Mouse (Mus musculus) intestine, embryonic 14.5 days (tissue): ENCODE results near the gene Gm4070. TPM values are rescaled to one million over a fixed set of nuclear protein-coding genes. Genes with fewer than 3 reads are reported as not detected.
"Not testable (repeated sequence)": the region's sequence is repeated elsewhere in the genome, so short reads cannot be mapped to it uniquely, and the experiment has no call there.

Experiments
- ATAC-seq: fragments of 200-750 bp; cut with Nextera tagmentation; replicated peaks from 2 replicates; pipeline ENCODE4 v1.8.0; 2017; ENCODE audit warnings: low read depth, moderate number of reproducible peaks, moderate TSS enrichment, moderate library complexity; ENCODE audit not compliant: low FRiP score, low TSS enrichment
- DNase-seq: peaks from one replicate; pipeline ENCODE4 v3.0.0-alpha.2; 2018; ENCODE audit warnings: low spot score
- H3K27ac ChIP-seq: fragments of 300-500 bp; sonication (generic); 2 replicates; pipeline ENCODE4 v1.5.1; 2014; ENCODE audit warnings: low read depth, mild to moderate bottlenecking, control low read depth
- H3K27me3 ChIP-seq: fragments of 300-500 bp; sonication (generic); replicated peaks from 2 replicates; pipeline ENCODE4 v1.6.1; 2014; ENCODE audit warnings: low read length, control low read depth; ENCODE audit not compliant: control insufficient read depth, insufficient read depth
- H3K36me3 ChIP-seq: fragments of 300-500 bp; sonication (generic); 2 replicates; pipeline ENCODE4 v1.6.1; 2014; ENCODE audit warnings: low read length, control low read depth; ENCODE audit not compliant: control insufficient read depth, insufficient read depth
- H3K4me1 ChIP-seq: fragments of 300-500 bp; sonication (generic); replicated peaks from 2 replicates; pipeline ENCODE4 v1.6.1; 2014; ENCODE audit warnings: low read length, control low read depth, mixed read lengths; ENCODE audit not compliant: control insufficient read depth, insufficient read depth
- H3K4me2 ChIP-seq: fragments of 300-500 bp; sonication (generic); 2 replicates; pipeline ENCODE4 v1.6.1; 2014; ENCODE audit warnings: low read length
- H3K4me3 ChIP-seq: fragments of 300-500 bp; sonication (generic); 2 replicates; pipeline ENCODE4 v1.5.1; 2014; ENCODE audit warnings: low read depth, low read length, control low read depth, mixed read lengths
- H3K9ac ChIP-seq: fragments of 300-500 bp; sonication (generic); 2 replicates; pipeline ENCODE4 v1.6.1; 2014; ENCODE audit warnings: mild to moderate bottlenecking, low read length
- H3K9me3 ChIP-seq: fragments of 300-500 bp; sonication (generic); 2 replicates; pipeline ENCODE4 v1.6.1; 2016; ENCODE audit warnings: low read length, control low read depth; ENCODE audit not compliant: control insufficient read depth
- WGBS: fragments of 180-500 bp; shearing (Covaris S2); extraction: QIAGEN DNeasy Blood & Tissue Kit; methylation state at CpG from one replicate; pipeline ENCODE4 v1.1.7; 2014; 5-methylcytosine and 5-hydroxymethylcytosine counted together
- polyA plus RNA-seq: library from polyadenylated mRNA; unstranded; fragments of >200 nt; fragmentation: Nextera tagmentation; extraction: Ambion mirVana; gene quantifications from 2 replicates; pipeline ENCODE4 v1.2.1, GENCODE M21; 2014

The Gm4070 gene
- polyA plus RNA-seq: 0.73 and 0.96 TPM in 2 replicates

DNA sequence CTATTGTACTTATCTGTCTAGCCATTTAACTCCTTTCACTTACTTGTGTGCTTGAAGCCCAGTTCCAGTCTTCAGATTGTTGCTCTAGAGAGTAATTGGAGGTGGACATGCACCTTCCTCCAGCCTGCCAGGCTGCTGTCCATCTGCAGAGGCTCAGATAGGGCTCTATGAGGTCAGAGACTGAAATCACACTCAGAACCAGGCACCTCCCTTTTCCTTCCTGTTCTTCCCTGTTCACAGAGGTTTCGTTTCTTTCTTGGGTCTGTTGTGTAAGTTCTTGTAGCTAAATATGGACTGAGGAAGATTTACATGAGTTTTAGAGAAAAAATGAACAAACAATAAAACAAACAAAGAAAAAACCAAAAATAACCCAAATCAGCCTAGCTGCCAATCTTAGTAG, at the start of gene Gm4070:
TSS of gene Gm4070 (minus strand) at position 156 of the 400 bp plus-strand sequence.
- not testable (repeated sequence) for H3K27me3 ChIP-seq, ATAC-seq, H3K4me1 ChIP-seq, H3K36me3 ChIP-seq, H3K9me3 ChIP-seq, DNase-seq, H3K4me3 ChIP-seq, H3K9ac ChIP-seq, H3K27ac ChIP-seq, H3K4me2 ChIP-seq
- WGBS: 78% methylated on average over 1 of the region's 1 CpGs

DNA sequence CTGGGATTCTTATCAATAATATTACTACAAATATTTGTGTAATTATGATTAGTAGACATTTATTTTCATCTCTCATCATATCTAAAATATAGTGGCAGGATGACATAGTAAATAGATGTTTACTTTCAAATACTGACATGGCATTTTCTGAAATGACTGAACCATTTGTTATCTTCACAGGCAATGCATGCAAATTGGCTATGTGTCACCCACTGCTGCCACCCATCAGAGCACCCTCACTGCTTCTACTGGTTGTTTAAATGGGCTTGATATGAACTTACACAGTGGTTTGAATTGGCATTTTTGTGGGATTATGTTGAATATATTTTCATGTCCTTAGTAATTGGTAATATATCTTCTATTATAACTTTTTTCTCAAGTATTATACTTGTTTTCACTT, 773 bp upstream of the Gm4070 start:
- not testable (repeated sequence) for H3K4me3 ChIP-seq, H3K4me2 ChIP-seq, H3K36me3 ChIP-seq, H3K9ac ChIP-seq, H3K9me3 ChIP-seq, H3K27me3 ChIP-seq, DNase-seq, ATAC-seq, H3K4me1 ChIP-seq, H3K27ac ChIP-seq

DNA sequence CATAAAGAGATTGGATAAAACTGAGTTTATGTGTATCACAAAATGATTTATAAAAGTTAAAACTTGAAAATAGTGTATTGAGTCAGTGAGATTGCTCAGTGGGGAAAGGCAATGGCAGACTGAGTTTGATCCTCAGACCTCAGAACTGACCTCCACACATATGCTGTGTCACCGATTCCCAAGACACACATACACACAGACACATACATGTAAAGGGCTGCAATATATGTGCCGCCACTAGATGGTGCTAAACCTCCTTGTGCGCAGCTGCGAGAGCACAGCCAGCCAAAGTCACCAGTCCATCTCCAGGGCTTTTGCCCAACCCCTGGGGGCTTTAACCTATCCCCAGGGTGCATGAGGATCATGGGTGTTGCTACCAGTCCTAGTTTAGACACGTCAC, 1.4 kb downstream of the Gm4070 start:
- H3K4me3 ChIP-seq, H3K27ac ChIP-seq, DNase-seq, H3K9me3 ChIP-seq, H3K9ac ChIP-seq, H3K36me3 ChIP-seq, H3K4me1 ChIP-seq, H3K4me2 ChIP-seq, H3K27me3 ChIP-seq: not testable (repeated sequence)
- WGBS: no CpG with 5 or more reads among the region's 5 CpGs
- 0 out of 2 replicates have a peak, but pooled peaks have one; percentile 40 for ATAC-seq

DNA sequence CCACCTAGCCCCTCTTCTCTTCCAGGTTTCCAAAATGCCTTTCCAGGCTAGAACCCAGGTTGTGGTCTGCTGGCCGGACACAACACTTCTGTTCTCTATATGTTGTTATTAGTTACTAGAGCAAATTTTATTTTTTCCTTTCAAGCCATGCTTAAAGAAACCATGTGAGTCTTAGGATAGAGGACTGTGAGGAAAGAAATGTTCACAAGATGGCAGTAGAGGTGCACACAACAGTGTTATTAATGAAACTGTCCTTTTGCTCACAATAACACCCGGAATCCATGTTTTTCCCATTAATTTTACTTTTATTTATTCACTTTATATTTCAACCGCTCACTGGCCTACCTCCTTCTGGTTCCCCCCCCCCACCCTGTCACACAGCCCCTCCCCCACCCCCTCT, 8.5 kb downstream of the Gm4070 start:
- DNase-seq: not testable (repeated sequence)

GRCm38 (mm10) chr7:105932132-105932531, 21.6 kb downstream of the Gm4070 start:
- H3K27ac ChIP-seq, DNase-seq, H3K9ac ChIP-seq, ATAC-seq, H3K4me3 ChIP-seq, H3K27me3 ChIP-seq, H3K4me2 ChIP-seq, H3K4me1 ChIP-seq, H3K9me3 ChIP-seq, H3K36me3 ChIP-seq: not testable (repeated sequence)
- no CpG with 5 or more reads among the region's 1 CpGs for WGBS

More for the DNA sequence above, 8.5 kb downstream of the Gm4070 start:
- not testable (repeated sequence) for H3K9me3 ChIP-seq, H3K4me1 ChIP-seq, H3K9ac ChIP-seq, ATAC-seq, H3K36me3 ChIP-seq, H3K27me3 ChIP-seq, H3K4me3 ChIP-seq, H3K27ac ChIP-seq, H3K4me2 ChIP-seq
- 100% methylated on average over 1 of the region's 3 CpGs for WGBS

DNA sequence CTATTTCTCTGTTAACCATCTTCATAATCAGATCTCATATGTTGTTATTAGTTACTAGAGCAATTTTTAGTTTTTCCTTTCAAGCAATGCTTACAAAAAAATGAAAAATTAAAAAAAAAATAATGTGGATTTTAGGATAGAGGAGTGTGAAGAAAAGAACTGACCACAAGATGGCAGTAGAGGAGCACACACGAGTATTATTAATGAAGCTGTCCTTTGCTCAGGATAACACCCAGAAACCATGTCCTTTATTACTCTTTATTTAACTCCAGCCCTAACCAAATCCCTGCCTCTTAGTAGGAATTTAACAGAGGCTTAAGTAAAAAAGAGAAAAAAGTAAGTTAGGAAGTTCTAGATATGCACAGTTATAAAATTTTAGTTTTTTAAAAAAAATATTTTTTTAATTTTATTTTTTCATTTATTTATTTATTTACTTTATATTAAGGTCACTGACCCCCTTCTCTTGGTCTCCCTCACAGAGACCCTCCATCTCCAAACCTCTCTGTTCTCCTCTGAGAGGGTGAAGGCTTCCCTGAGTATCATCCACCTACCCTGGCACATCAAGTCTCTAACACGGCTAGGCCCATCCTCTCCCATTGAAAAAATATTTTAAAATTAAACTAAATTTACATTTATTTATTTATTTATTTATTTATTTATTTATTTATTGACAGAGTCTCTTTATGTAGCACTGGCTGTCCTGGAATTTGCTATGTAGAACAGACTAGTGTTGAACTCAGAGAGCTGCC, 70.0 kb downstream of the Gm4070 start:
- no CpG with 5 or more reads among the region's 2 CpGs for WGBS
- H3K4me3 ChIP-seq, H3K27ac ChIP-seq, H3K4me2 ChIP-seq, H3K9me3 ChIP-seq, H3K4me1 ChIP-seq, H3K9ac ChIP-seq, H3K27me3 ChIP-seq, H3K36me3 ChIP-seq, DNase-seq: not testable (repeated sequence)
- 0 out of 2 replicates have a peak, but pooled peaks have one; percentile 71 for ATAC-seq

- H3K36me3 ChIP-seq, H3K27me3 ChIP-seq, H3K4me3 ChIP-seq, H3K4me2 ChIP-seq, H3K9me3 ChIP-seq, H3K9ac ChIP-seq, H3K4me1 ChIP-seq, H3K27ac ChIP-seq, ATAC-seq, DNase-seq: not testable (repeated sequence)
- 64% methylated on average over 1 of the region's 2 CpGs for WGBS
These were observed 73.9 kb downstream of the Gm4070 start for GRCm38 (mm10) chr7:105879717-105880484.

DNA sequence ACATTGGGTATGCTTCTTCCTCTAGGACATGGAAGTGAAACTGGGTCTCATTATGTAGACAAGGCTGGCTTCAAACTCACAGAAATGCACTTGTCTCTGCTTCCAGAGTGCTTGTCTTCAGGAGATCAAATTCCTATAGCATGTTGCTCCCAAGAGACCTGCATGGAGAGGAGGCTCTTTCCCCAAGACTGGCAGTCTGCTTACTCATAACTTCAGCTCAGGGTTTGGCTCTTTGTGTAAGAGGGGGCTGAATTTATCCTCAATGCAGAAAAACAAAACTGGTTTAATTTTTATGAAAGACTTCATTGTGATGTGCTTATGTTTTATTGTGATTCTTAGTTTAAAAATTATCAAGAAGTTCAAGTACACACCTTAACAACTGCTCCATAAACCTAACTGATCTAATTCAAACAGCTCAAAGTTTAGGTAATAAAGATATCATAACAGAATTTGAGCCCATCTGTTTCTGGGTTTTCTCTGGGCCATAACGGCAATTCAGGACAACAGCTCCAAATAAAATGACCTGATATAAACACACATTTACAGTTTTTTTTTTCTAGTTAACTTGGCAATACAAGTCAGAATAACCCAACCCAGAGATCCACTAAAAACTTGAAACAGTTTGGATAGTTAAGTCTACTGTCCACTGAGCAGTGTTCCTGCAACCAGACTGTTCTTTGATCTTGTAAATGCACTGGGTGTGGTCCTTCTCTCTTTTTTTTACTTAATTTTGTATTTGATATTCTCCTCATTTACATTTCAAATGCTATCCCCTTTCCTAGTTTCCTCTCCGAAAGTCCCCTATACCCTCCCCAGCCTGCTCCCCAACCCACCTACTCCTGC, 97.8 kb downstream of the Gm4070 start:
- H3K4me2 ChIP-seq, H3K4me1 ChIP-seq, DNase-seq, H3K27ac ChIP-seq, H3K36me3 ChIP-seq, ATAC-seq, H3K4me3 ChIP-seq, H3K9ac ChIP-seq, H3K9me3 ChIP-seq, H3K27me3 ChIP-seq: not testable (repeated sequence)
- WGBS: no CpG with 5 or more reads among the region's 2 CpGs
